Mouse (Mus musculus): Measurements from ENCODE around the gene Pld5. TPM values are rescaled to one million over a fixed set of nuclear protein-coding genes. Genes with fewer than 3 reads are reported as not detected.

Pld5 gene
- total and polyA plus RNA-seq, 2 experiments from 2014 or later = 6.4 to 7.2 TPM

- peak overlapping the region; percentile 58 for H3K27ac ChIP-seq
- H3K4me2 ChIP-seq (ENCODE audit: low read depth, low read length) = peak overlapping the region; percentile 62
- WGBS = 46% methylated on average over 9 of the region's 9 CpGs
- H3K9me3 ChIP-seq (ENCODE audit: low read length) = no peaks in the 10 kb centered on the region
- DNase-seq (ENCODE audit: low spot score) = no peak
- no peak for TF ChIP-seq CTCF (IDR thresholded peaks at IDR 0.05; ENCODE audit: low read depth)
- H3K4me3 ChIP-seq (ENCODE audit: low read length) = peak overlapping the region; percentile 29
- no peaks in the 10 kb centered on the region for H3K36me3 ChIP-seq (ENCODE audit: insufficient read depth, low read length)
- no peaks in the 10 kb centered on the region for H3K4me1 ChIP-seq (ENCODE audit: insufficient read depth, low read length)
- H3K27me3 ChIP-seq (ENCODE audit: insufficient read depth, low read length) = no peaks in the 10 kb centered on the region
- peak overlapping the region; percentile 40; the same call in 1 of the 2 replicates for H3K9ac ChIP-seq (replicated peaks; ENCODE audit: low read length)
- peak; percentile 48; the same call in 1 of the 2 replicates for ATAC-seq
These were observed 62.0 kb downstream of the Pld5 start for GRCm38 (mm10) chr1:176212922-176213644.

- Histone ChIP-seq H3K27ac (no peak overlapping the region), H3K4me1 (ENCODE audit: insufficient read depth, low read length) (no peaks in the 10 kb centered on the region), H3K9me3 (ENCODE audit: low read length) (no peaks in the 10 kb centered on the region), H3K9ac (replicated peaks; ENCODE audit: low read length) (no peak overlapping the region), H3K36me3 (ENCODE audit: insufficient read depth, low read length) (no peaks in the 10 kb centered on the region), H3K4me2 (ENCODE audit: low read depth, low read length) (no peak overlapping the region), H3K27me3 (ENCODE audit: insufficient read depth, low read length) (no peaks in the 10 kb centered on the region), H3K4me3 (ENCODE audit: low read length) (no peak overlapping the region)
- no peak for DNase-seq (ENCODE audit: low spot score)
- WGBS = 100% methylated on average over 1 of the region's 1 CpGs
- no peak for TF ChIP-seq CTCF (IDR thresholded peaks at IDR 0.05; ENCODE audit: low read depth)
- no peak for ATAC-seq
These were observed 64.3 kb downstream of the Pld5 start for GRCm38 (mm10) chr1:176210803-176211202.

- Histone ChIP-seq H3K4me2 (ENCODE audit: low read depth, low read length) (no peak overlapping the region), H3K4me3 (ENCODE audit: low read length) (no peak overlapping the region), H3K4me1 (ENCODE audit: insufficient read depth, low read length) (no peaks in the 10 kb centered on the region), H3K27ac (no peak overlapping the region), H3K36me3 (ENCODE audit: insufficient read depth, low read length) (no peaks in the 10 kb centered on the region), H3K27me3 (ENCODE audit: insufficient read depth, low read length) (no peaks in the 10 kb centered on the region), H3K9ac (replicated peaks; ENCODE audit: low read length) (no peak overlapping the region), H3K9me3 (ENCODE audit: low read length) (no peaks in the 10 kb centered on the region)
- 84% methylated on average over 2 of the region's 2 CpGs for WGBS
- DNase-seq (ENCODE audit: low spot score) (no peak), ATAC-seq (no peak)
- TF ChIP-seq CTCF (IDR thresholded peaks at IDR 0.05; ENCODE audit: low read depth) = no peak
These were observed 67.1 kb downstream of the Pld5 start for GRCm38 (mm10) chr1:176208014-176208413.

- no peak overlapping the region for H3K4me2 ChIP-seq (ENCODE audit: low read depth, low read length)
- no peak overlapping the region for H3K27ac ChIP-seq
- no peak overlapping the region for H3K4me3 ChIP-seq (ENCODE audit: low read length)
- no peaks in the 10 kb centered on the region for H3K4me1 ChIP-seq (ENCODE audit: insufficient read depth, low read length)
- no peaks in the 10 kb centered on the region for H3K36me3 ChIP-seq (ENCODE audit: insufficient read depth, low read length)
- no peaks in the 10 kb centered on the region for H3K27me3 ChIP-seq (ENCODE audit: insufficient read depth, low read length)
- no peaks in the 10 kb centered on the region for H3K9me3 ChIP-seq (ENCODE audit: low read length)
- no peak for TF ChIP-seq CTCF (IDR thresholded peaks at IDR 0.05; ENCODE audit: low read depth)
- DNase-seq (ENCODE audit: low spot score) (no peak), ATAC-seq (no peak)
- no peak overlapping the region for H3K9ac ChIP-seq (replicated peaks; ENCODE audit: low read length)
- WGBS = 84% methylated on average over 3 of the region's 3 CpGs
These were observed 72.8 kb downstream of the Pld5 start for GRCm38 (mm10) chr1:176202360-176202759.

- no peaks in the 10 kb centered on the region for H3K4me1 ChIP-seq (ENCODE audit: insufficient read depth, low read length)
- no peaks in the 10 kb centered on the region for H3K9me3 ChIP-seq (ENCODE audit: low read length)
- DNase-seq (ENCODE audit: low spot score) (peak; percentile 67), ATAC-seq (peak; percentile 51)
- WGBS = 56% methylated on average over 6 of the region's 6 CpGs
- H3K27ac ChIP-seq = peak overlapping the region; percentile 64
- no peak overlapping the region for H3K9ac ChIP-seq (replicated peaks; ENCODE audit: low read length)
- H3K36me3 ChIP-seq (ENCODE audit: insufficient read depth, low read length) = no peaks in the 10 kb centered on the region
- no peaks in the 10 kb centered on the region for H3K27me3 ChIP-seq (ENCODE audit: insufficient read depth, low read length)
- H3K4me2 ChIP-seq (ENCODE audit: low read depth, low read length) = no peak overlapping the region
- H3K4me3 ChIP-seq (ENCODE audit: low read length) = no peak overlapping the region
- TF ChIP-seq CTCF (IDR thresholded peaks at IDR 0.05; ENCODE audit: low read depth) = no peak
These were observed 77.9 kb downstream of the Pld5 start for GRCm38 (mm10) chr1:176197036-176197766.

- ATAC-seq (no peak), DNase-seq (ENCODE audit: low spot score) (no peak)
- Histone ChIP-seq H3K4me3 (ENCODE audit: low read length) (no peak overlapping the region), H3K27me3 (ENCODE audit: insufficient read depth, low read length) (no peaks in the 10 kb centered on the region), H3K4me2 (ENCODE audit: low read depth, low read length) (no peak overlapping the region), H3K27ac (peak overlapping the region; percentile 64), H3K9me3 (ENCODE audit: low read length) (no peaks in the 10 kb centered on the region), H3K36me3 (ENCODE audit: insufficient read depth, low read length) (no peaks in the 10 kb centered on the region), H3K9ac (replicated peaks; ENCODE audit: low read length) (no peak overlapping the region), H3K4me1 (ENCODE audit: insufficient read depth, low read length) (no peaks in the 10 kb centered on the region)
- TF ChIP-seq CTCF (IDR thresholded peaks at IDR 0.05; ENCODE audit: low read depth) = no peak
- WGBS = 91% methylated on average over 4 of the region's 4 CpGs
These were observed 78.8 kb downstream of the Pld5 start for GRCm38 (mm10) chr1:176196341-176196740.

GRCm38 (mm10) chr1:176194727-176195126 is 80.4 kb downstream of the Pld5 start:
- no peak for DNase-seq (ENCODE audit: low spot score)

More at GRCm38 (mm10) chr1:176194727-176195126, 80.4 kb downstream of the Pld5 start:
- ATAC-seq = no peak
- H3K36me3 ChIP-seq (ENCODE audit: insufficient read depth, low read length) = no peaks in the 10 kb centered on the region
- no peaks in the 10 kb centered on the region for H3K27me3 ChIP-seq (ENCODE audit: insufficient read depth, low read length)
- H3K27ac ChIP-seq = no peak overlapping the region
- no peak overlapping the region for H3K9ac ChIP-seq (replicated peaks; ENCODE audit: low read length)
- WGBS = 73% methylated on average over 2 of the region's 2 CpGs
- no peaks in the 10 kb centered on the region for H3K4me1 ChIP-seq (ENCODE audit: insufficient read depth, low read length)
- H3K4me2 ChIP-seq (ENCODE audit: low read depth, low read length) = no peak overlapping the region
- H3K9me3 ChIP-seq (ENCODE audit: low read length) = no peaks in the 10 kb centered on the region
- no peak for TF ChIP-seq CTCF (IDR thresholded peaks at IDR 0.05; ENCODE audit: low read depth)
- H3K4me3 ChIP-seq (ENCODE audit: low read length) = no peak overlapping the region
